Mouse (Mus musculus) olfactory bulb, adult 2 months (tissue): ENCODE measurements around the gene Kdm1a.

Experiments used
- CTCF ChIP-seq: fragments of 200-500 bp; IDR thresholded peaks from 2 replicates; pipeline ENCODE4 v1.5.1; 2012; ENCODE audit warnings: low read depth, mild to moderate bottlenecking, low read length, moderate library complexity; ENCODE audit not compliant: insufficient read depth
- POLR2A ChIP-seq: fragments of 200-500 bp; IDR thresholded peaks from 2 replicates; pipeline ENCODE4 v1.6.1; 2012; ENCODE audit warnings: mild to moderate bottlenecking, low read depth, low read length, moderate library complexity; ENCODE audit not compliant: insufficient read depth

- TF ChIP-seq POLR2A (no peak), CTCF (no peak)
Observed at GRCm38 (mm10) chr4:136602018-136602554, 437 bp downstream of the Kdm1a start.
